In genomic region chr7:79147931-79148653, GRCm38 (mm10) we compare ENCODE assay signal across 8 mouse cellular contexts. TPM values are rescaled to one million over a fixed set of nuclear protein-coding genes. Genes with fewer than 3 reads are reported as not detected.
A peak's percentile ranks its signal among the peaks of the same experiment; 100 is the strongest.
DNase-seq lines count a peak whose midpoint lies in the region; ATAC-seq and TF ChIP-seq lines count a peak whose summit lies in the region.

No protein-coding gene starts in this region.

- no peaks in the 10 kb centered on the region for H3K36me3 ChIP-seq in testis, adult 2 months (ENCODE audit: control insufficient read depth, insufficient read depth, low read length)
- H3K36me3 ChIP-seq in forebrain, embryonic 12.5 days (replicated peaks), result 0 out of 2 replicates have a peak, but pooled peaks cover 3% of the 10 kb centered on the region
- H3K36me3 ChIP-seq in midbrain, embryonic 13.5 days, result no peaks in the 10 kb centered on the region

- DNase-seq in testis, postnatal 14 days (ENCODE audit: low spot score), result no peak
- peak; percentile 49 to 56 for DNase-seq in kidney, postnatal 4 days
- no peak for DNase-seq in right cerebral cortex, postnatal 25 days
- DNase-seq in cerebellum, adult 18-20 months, result no peak
- DNase-seq in gastrocnemius, postnatal 4 days (ENCODE audit: low spot score in 2 of 2), result no peak

- peaks cover 5% of the 10 kb centered on the region for H3K4me1 ChIP-seq in testis, adult 2 months (ENCODE audit: control insufficient read depth, insufficient read depth, low read length)
- peaks cover 30% of the 10 kb centered on the region for H3K4me1 ChIP-seq in forebrain, embryonic 12.5 days
- peaks cover 25% of the 10 kb centered on the region for H3K4me1 ChIP-seq in midbrain, embryonic 13.5 days (replicated peaks)

- H3K4me3 ChIP-seq in testis, adult 2 months (ENCODE audit: control insufficient read depth, low read depth, low read length), result peak overlapping the region; percentile 87
- peak overlapping the region; percentile 61 for H3K4me3 ChIP-seq in forebrain, embryonic 12.5 days (replicated peaks)
- peak overlapping the region; percentile 49 for H3K4me3 ChIP-seq in midbrain, embryonic 13.5 days (replicated peaks)

- H3K27me3 ChIP-seq in testis, adult 2 months (ENCODE audit: control insufficient read depth, insufficient read depth, low read length), result no peaks in the 10 kb centered on the region
- H3K27me3 ChIP-seq in forebrain, embryonic 12.5 days, result no peaks in the 10 kb centered on the region
- 0 out of 2 replicates have a peak, but pooled peaks cover 3% of the 10 kb centered on the region for H3K27me3 ChIP-seq in midbrain, embryonic 13.5 days

- no peak for TF ChIP-seq POLR2A in testis, adult 2 months (IDR thresholded peaks at IDR 0.05; ENCODE audit: control insufficient read depth, low read depth, low read length)

- no peaks in the 10 kb centered on the region for H3K9me3 ChIP-seq in forebrain, embryonic 12.5 days
- H3K9me3 ChIP-seq in midbrain, embryonic 13.5 days, result no peaks in the 10 kb centered on the region

- peak overlapping the region; percentile 89 for H3K4me2 ChIP-seq in forebrain, embryonic 12.5 days
- H3K4me2 ChIP-seq in midbrain, embryonic 13.5 days (replicated peaks), result peak overlapping the region; percentile 77

- WGBS in forebrain, embryonic 12.5 days, result under 1% methylated on average over 18 of the region's 20 CpGs
- under 1% methylated on average over 20 of the region's 20 CpGs for WGBS in midbrain, embryonic 13.5 days

- ATAC-seq in forebrain, embryonic 12.5 days (ENCODE audit: low FRiP score), result no peak; the same call in 1 of the 2 replicates
- ATAC-seq in midbrain, embryonic 13.5 days, result no peak

- H3K9ac ChIP-seq in forebrain, embryonic 12.5 days, result peak overlapping the region; percentile 59
- H3K9ac ChIP-seq in midbrain, embryonic 13.5 days (replicated peaks), result peak overlapping the region; percentile 63

- peak overlapping the region; percentile 40; the same call in 1 of the 2 replicates for H3K27ac ChIP-seq in testis, adult 2 months (ENCODE audit: control insufficient read depth, insufficient read depth, low read depth, low read length)
- no peak overlapping the region for H3K27ac ChIP-seq in forebrain, embryonic 12.5 days
- no peak overlapping the region for H3K27ac ChIP-seq in midbrain, embryonic 13.5 days

- TF ChIP-seq CTCF in testis, adult 2 months (IDR thresholded peaks at IDR 0.05; ENCODE audit: control insufficient read depth, insufficient read depth, insufficient replicate concordance, low read depth, low read length), result no peak

RNA-seq across cellular contexts. Expression of gene Mfge8, which starts 0.8 kb away (rescaled TPM):
- 78.3 and 82.3 TPM in 2 replicates for polyA plus RNA-seq in testis, adult 2 months (2012; rRNA removed)
- polyA plus RNA-seq in forebrain, embryonic 12.5 days (2016; fragmentation: Nextera tagmentation; extraction: Ambion mirVana), result 54.4 and 59.7 TPM in 2 replicates
- 46.4 and 50.7 TPM in 2 replicates for polyA plus RNA-seq in midbrain, embryonic 13.5 days (2015; fragmentation: Nextera tagmentation; extraction: Ambion mirVana)
- 100 to 1,000 TPM; 103 TPM for total RNA-seq in gastrocnemius, postnatal 4 days (2021)

RNA-seq across cellular contexts. Expression of gene Hapln3, which starts 17.3 kb away (rescaled TPM):
- polyA plus RNA-seq in testis, adult 2 months (2012; rRNA removed), result 0.89 and 1.1 TPM in 2 replicates
- 1.5 and 1.8 TPM in 2 replicates for polyA plus RNA-seq in forebrain, embryonic 12.5 days (2016; fragmentation: Nextera tagmentation; extraction: Ambion mirVana)
- polyA plus RNA-seq in midbrain, embryonic 13.5 days (2015; fragmentation: Nextera tagmentation; extraction: Ambion mirVana), result 0.84 and 1.7 TPM in 2 replicates
- under 1 TPM; 0.22 to 0.57 TPM for total RNA-seq in gastrocnemius, postnatal 4 days (2021)

Comparison
In these comparisons a context has a peak if more than half of its experiments do, and no peak if none do; other contexts are left out.
1. DNase-seq: peak in kidney, postnatal 4 days (2 of 2); none in testis, postnatal 14 days (single experiment), right cerebral cortex, postnatal 25 days (single experiment), cerebellum, adult 18-20 months (0 of 2) and gastrocnemius, postnatal 4 days (0 of 2).
2. Peak in every context shown above with its lines, with median percentiles within 50 percentile points of each other: H3K4me3 ChIP-seq.